Mouse (Mus musculus) T-cell, adult 2 months (primary cell): ENCODE data around the gene Ms4a18.

ENCODE experiments used
- DNase-seq: peaks from one replicate; pipeline ENCODE4 v3.0.0; 2022; ENCODE audit warnings: low spot score

Gene Ms4a18

DNA sequence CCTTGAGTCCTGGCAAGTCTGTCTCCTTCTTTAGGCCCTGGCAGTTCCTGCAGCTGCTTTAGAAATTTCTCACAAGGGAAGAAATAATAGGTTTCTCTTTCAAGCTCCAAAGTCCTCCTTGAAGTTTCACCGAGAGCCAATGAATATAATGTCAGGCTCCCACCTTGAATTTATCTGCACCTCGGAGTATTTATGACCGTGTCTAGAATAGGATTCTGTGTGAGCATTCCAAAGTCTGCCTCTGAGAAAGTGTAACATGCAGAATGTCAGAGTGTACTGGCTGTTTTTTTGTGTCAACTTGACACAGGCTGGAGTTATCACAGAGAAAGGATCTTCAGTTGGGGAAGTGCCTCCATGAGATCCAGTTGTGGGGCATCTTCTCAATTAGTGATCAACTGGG lies at the start of gene Ms4a18:
TSS of gene Ms4a18 (minus strand) at position 141 of the 400 bp plus-strand sequence.
- DNase-seq = no peak

DNA sequence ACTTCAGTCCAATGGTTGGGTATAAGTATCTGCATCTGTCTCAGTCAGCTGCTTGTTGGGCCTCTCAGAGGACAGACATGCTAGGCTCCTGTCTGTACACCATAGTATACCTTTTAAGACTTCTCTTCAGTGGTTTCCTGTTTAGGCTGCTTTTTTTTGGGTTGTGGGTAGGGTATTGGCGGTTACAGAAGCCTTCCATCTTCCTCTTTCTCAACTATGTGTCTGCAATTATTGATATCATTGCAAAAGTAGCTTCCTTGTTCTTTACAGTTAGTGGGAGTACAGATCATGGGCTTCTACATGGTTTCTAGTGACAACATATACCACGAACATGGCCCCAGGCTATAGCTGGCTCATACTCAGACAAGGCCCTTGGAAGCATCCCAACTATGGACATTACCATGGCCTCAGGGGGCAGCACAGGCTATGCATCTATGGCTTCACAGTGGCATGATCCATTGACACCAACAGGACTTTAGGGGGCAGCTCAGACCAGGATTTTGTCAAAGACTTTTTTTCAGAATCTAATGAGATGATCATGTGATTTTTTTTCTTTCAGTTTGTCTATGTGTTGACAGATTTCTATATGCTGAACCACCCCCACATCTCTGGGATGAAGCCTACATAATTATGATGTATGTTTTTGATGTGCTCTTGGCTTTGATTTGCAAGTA lies 47.5 kb upstream of the Ms4a18 start:
- DNase-seq = peak; percentile 45

DNA sequence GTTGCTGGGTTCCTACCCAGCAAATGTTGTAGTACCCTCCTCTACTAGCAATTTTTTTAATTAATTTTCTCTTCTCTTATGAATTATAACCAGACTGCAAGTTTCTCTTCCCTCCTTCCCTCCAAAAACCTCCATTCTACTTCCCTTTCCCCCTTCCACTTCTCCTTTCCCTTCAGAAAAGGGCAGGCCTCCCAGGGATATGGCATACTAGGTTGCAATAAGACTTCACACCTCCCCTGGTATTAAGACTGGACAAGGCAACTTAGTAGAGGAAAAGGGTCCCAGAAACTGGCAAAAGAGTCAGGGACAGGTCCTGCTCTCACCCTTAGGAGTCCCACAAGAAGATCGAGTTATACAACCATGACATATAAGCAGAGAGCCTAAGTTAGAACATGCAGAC lies 43.1 kb upstream of the Ms4a18 start:
- DNase-seq = no peak

DNA sequence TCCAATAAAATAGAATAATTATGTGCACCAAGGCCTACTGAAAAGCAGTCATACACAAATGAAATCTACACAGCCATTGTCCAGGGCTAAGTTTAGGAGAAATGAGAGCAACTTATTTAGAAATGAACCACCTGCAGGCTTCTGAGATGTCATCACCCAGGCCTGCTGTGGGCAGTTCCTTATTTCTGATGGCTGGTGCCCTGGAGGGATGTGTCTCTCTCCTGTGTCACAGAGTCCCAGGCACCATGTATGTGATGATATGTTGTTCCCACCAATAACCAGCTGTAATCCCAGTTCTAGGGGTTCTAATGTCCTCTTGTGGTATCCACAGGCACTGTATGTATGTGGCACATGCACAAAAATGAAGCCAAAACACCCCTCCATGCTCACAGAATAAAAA lies 42.1 kb upstream of the Ms4a18 start:
- no peak for DNase-seq

DNA sequence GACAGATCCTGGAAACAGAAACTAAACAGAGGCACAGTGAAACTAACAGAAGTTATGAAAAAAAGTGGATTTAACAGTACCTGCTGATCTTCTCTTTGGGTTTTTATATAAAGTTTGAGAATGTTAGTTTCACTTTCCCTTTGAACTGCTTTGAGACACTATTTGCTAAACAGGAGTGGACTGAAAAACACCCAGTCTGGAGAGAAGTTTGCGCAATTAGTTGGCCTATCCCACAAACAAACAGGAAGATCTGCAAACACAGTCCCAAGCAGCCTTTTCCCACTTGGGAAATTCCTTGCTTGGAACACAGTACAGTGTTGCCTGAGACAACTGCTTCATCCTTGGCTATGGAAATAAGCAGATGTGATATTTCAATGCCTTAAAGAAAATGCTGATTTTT lies 37.9 kb upstream of the Ms4a18 start:
- DNase-seq = peak; percentile 12

DNA sequence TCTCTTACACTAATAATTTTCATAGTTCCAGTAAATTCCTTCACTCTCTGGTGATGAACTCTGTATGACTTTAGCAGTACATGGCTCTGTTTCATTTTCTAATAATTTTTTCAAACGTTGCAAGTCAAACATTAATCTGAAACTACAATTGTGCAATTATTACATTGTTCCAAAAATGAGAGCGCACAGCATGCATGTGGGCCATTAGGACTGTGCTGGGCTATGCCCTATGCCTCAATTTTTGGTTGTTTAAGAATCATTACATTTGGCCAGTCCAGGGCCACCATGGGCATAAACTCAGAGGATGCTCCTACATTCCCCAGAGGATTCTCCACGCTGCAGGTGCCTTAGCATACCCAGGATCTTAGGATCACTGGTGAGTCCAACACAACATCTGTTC lies 35.4 kb upstream of the Ms4a18 start:
- no peak for DNase-seq

DNA sequence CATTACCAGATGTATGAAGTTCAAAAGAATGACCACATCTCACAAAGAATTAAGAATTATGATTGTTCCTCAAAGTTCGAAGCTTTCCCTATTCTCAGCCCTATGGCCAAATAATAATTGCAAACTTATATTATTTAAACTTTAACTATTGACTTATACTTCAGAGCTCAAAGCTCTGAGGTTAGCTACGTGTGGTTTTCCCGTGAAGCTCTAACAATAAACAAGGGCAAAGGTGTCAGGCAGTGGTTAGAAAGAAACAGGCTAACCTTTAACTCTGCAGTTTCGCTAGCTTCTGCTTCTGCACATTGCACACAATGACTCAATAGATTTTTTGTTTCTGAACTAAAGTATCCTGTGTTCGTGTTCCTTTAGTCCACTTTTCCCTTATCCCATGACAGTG lies 35.0 kb upstream of the Ms4a18 start:
- peak; percentile 47 for DNase-seq

DNA sequence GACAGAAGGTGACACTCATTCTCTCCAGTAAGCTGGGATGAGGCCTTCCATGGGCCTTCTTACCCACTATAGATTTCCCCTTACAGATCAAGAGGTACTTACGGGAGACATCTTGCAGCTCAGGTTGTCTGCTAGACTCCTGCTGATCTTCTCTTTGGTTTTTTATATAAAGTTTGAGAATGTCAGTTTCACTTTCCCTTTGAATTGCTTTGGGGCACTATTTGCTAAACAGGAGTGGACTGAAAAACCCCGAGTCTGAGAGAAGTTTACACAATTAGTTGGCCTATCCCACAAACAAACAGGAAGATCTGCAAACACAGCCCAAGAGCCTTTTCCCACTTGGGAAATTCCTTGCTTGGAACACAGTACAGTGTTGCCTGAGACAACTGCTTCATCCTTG lies 32.5 kb upstream of the Ms4a18 start:
- peak; percentile 37 for DNase-seq

DNA sequence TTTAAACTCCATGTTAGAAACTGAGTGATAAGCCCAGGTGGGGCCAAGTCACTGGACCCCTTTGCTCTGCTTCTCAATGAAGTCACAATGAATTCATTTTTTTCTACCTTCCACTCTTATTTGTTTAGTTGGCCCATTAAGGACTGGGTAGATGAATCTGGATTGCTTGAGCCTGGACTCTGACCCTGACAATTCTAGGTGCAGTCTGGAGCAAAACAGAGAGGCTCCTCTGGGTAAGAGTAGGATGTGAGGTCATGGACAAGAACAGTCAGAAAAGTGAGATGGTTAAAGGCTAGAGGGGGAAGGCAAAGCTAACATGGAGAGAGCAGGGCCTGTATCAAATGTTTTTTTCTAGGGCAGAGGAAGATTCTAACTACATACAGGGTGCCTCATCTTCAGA lies 31.6 kb upstream of the Ms4a18 start:
- no peak for DNase-seq

DNA sequence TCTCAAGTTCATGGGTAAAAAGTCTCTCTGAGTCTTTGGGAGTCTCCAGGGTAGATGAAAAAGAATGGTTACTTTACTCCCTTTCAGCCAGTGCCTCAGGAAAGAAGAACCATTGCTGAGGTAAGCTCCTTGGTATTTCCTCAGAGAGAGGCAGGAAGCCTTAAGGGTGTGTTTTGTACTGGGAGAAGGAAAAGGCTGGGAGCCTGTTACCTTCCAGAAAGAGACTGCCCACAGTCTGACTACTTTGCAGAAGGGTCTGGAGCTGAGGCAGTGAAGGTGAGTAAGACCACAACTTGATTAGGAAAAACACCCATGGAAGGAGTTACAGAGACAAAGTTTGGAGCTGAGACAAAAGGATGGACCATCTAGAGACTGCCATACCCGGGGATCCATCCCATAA lies 30.7 kb upstream of the Ms4a18 start:
- no peak for DNase-seq

DNA sequence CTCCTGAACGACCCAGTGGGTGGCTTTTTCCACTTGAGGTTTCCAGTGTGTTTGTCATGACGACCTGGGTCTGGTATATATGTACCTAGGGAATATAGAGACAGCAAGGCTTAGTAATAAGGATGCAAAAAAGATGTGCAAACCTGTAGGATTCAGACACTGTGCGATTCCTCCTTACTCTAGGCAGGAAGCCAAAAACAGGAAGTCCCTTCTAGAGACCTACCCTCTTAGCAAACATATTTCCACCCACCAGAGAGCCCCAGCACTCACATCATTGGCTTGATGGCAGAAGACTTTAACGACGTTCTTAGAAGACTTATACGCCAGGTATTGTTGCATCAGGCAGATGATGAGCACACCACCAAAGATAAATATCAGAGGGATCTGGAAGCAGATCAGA lies 30.2 kb upstream of the Ms4a18 start:
- DNase-seq = peak; percentile 50

DNA sequence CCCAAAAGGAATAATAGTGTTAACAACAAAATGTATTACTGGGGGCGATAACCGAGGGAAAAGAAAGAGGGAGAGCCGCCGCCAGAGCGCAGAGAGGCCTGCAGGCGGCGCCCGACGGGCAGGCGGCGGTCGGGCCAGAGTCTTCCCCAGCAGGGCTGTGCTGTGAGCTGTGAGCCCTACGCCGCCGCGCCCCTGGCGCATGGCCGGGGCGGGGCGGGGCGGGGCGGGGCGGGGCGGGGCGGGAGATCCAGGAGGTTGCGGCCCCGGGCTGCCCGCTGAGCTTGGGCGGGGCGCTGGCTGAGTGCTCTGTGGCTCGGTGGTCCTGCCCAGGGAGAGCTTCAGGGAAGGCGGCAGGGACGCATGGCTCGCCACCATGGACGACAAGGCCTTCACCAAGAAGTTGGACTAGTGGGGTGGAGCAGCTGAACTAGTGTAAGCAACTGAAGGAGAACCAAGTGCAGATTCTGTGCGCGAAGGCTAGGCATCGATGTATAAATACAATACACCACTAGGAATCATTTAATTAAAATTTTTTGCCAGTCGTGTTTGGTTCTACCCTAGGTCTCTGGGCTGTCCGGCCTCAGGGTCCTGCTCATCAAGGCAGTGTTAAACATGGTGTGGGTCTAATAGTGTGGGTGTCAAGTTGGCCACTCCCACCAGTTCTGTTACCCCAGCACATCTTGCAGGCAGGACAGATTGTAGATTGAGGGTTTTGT lies 27.3 kb upstream of the Ms4a18 start:
- peak; percentile 79 for DNase-seq

DNA sequence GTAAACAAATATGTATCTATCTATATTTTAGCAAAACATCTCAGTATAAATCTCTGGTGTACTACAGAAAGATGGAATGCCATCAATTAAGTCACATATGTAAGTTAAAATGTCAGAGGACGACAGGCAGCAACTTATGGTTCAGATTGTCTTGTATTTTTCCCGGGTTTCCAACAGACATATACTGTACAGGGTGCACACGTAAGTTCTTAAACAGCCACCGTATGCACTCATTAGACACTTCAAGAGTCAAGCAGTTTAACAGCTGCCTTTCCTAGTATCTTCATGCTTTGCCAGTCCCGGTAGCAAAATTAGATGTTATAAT lies 26.8 kb upstream of the Ms4a18 start:
- DNase-seq = no peak

DNA sequence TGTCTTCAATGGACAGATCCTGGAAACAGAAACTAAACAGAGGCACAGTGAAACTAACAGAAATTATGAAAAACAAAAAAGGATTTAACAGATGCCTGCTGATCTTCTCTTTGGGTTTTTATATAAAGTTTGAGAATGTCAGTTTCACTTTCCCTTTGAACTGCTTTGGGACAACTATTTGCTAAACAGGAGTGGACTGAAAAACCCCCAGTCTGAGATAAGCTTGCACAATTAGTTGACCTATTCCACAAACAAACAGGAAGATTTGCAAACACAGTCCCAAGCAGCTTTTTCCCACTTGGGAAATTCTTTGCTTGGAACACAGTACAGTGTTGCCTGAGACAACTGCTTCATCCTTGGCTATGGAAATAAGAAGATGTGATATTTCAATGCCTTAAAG lies 19.7 kb upstream of the Ms4a18 start:
- DNase-seq = no peak

DNA sequence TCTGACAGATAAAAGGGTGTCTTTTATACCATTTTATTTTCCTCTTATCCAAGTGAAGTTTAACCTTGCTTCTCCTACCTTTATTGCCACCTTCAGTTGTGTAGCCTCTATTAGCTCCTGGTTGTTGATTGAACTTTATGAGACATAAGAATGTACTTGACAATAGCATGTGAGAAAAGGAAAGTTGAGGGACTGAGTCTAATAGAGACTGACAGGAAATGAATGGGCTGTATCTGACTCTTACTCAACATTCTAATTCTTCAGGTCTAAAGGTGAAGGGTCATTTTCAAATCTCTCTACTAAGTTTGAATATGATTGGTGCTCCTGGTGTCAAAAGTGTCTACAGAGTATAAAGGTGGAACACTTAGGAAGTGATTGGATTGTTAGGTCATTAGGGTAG lies 4.6 kb upstream of the Ms4a18 start:
- no peak for DNase-seq

DNA sequence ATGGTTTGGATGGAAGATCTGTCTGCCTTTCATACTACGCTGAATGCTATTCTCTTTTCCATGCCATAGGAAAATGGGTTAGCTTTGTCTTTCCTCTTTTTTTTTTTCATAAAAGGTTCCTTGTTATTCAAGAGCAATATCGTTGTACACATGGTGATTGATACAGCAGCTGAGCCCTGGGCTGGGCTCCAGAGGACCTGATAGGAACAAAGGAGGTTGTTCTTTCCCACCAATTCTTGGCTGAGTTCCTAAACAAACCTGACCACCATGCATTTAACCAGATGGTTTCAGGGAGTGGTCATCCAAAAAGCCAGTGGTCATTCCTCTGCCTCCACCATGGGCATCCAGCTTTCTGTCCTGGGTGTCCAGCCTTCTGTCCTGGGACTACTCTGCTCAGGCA lies 580 bp downstream of the Ms4a18 start:
- no peak for DNase-seq

DNA sequence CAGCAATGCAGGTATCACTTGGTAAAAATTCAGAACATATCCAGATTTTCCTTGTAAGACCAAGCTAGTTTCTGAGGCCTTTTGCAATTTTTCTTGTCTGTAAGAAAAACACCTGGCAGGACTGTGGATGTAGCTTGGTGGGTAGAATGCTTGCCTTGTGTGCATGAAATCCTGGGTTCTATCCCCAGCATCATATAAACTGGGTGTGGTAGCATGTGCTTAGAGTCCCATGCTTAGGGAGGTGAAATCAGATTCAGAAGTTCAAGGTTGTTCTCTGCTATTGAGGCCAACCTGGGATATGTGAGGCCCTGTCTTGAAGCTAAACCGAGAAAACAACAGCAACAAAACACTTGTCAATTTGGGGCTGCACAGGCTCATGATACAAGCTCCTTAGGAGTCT lies 1.8 kb downstream of the Ms4a18 start:
- no peak for DNase-seq

DNA sequence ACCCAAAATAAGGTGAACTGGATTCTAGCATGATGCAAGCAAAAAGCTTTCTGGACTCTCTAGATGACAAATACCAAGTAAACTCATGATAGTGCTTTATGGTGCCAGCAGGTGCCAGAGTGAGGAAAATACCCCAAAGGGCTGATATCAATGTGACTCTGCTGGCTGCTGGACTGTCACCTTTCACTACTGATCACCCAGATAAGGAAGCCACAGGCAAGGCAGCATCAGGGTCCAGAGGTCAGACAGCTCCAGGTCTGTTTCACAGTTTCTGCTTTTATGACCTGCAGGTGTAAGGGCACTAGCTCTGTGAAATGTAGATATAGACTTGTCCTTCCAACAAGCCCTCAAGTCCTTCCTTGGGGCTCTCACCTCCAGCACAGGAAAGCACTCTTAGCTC lies 2.4 kb downstream of the Ms4a18 start:
- no peak for DNase-seq

DNA sequence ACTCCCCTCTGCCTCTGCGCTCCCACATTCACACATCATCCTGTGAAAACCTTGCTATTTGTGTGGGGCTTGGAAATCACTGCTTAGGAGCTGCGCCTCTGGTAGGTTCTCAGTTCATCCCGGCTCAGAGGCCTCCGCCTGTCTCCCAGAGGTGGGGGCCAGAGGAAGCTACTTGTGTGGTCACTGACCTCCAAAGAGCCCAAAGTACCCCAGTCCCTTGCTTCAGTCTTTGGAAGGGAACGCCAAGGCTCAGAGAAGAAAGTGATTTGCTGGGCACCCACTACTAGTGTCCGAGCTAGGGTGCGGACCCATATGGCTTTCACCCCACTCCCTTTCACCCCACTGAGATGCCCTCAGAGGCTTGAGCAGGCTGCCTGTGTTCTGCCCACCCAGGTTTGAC lies 24.7 kb downstream of the Ms4a18 start, which contains the start of gene Ms4a15:
TSS of gene Ms4a15 (minus strand) at position 101 of the 400 bp plus-strand sequence.
- DNase-seq = no peak

DNA sequence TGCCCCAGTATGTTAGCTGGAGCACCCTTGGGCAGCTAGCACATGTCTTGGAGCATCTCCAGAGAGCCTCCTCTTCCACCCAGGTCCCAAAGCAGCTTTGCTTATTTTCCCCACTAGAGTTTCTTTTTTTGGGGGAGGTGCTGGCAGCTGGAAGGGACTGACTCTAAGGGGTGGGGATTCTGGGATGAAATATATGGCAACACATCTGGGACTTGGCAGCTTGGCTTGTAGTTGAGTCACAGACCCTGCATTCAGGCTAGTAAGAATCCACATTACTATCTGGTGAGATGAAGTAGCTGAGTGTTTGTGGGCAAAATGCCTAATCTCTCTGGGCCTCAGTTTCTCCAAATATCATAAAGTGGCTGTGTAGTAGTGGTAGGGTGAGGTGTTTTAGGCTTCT lies 25.9 kb downstream of the Ms4a18 start:
- no peak for DNase-seq

DNA sequence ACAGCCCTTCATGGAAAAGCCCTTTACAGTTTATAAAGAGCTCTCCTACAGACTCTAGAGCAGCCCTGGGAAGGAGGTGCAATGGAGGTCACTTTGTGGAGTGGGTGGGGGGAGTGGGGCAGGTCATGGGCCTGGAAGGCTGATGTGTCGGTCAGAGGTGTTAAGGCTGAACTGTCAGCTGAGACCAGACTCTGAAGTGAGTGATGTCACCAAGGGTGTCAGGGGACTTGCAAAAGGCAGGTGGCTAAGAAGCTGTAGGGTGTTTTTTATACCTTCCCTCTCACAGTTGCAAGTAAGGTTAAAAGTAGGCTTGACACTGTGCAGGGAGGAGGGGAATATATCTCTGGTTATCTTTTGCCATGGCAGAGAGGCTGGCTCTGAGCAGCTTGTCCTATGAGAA lies 27.1 kb downstream of the Ms4a18 start:
- DNase-seq = no peak

DNA sequence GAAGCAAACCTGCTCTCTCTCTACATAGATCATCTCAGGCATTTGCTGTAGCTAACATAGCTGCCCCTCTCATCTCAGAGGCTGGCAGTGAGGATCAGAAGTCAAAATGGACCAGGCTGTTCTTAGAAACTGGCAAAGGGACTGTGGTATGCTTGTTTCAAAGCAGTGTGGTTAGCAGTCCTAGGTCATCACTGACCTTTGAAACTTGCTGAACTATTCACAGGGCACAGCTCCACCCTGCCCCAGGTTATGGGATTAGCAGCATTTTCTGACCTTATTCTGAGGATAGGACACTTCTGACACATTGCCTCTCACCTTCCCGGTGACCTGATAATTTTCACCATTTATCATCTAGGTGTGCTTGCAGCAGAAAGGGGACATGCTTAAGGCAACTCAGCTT lies 29.3 kb downstream of the Ms4a18 start:
- DNase-seq = no peak

DNA sequence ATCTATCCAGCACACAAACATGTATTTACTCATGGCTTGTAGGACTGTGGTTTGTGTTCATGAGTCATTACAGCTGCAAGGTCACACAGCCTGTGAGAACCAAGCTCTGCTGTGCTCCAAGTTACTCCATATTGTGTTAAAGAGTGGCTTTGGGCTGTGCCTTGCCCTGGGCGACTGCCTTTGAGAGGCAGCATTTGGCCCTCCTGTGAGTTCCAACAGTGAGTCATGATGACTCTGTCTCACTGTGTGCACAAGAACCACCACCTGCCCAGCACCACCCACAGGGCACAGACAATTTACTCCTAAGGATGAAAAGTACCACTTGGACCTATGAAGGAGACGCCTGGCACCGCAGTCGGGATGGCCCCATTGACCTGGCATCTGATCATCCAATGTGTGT lies 31.9 kb downstream of the Ms4a18 start:
- no peak for DNase-seq

DNA sequence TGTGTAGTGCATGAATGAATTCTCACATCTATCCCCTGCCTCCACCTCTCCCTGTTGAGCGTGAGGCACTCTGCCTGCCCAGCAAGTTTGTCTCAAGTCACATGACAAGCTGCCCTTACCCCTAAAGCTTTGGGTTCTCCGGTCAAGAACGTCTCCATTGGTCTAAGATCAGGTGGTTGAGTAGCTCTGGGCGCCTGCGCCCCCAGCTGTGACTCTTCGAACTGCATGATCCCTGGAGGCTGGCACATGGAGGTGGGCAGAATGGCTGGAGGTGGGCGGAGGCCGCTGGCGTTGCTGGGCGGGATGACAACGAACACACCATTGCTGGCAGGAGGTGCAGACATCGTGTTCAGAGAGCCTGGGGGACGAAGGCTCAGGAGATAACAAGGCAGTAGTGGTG lies 33.3 kb downstream of the Ms4a18 start:
- no peak for DNase-seq
